Mouse (Mus musculus) kidney, adult 2 months (tissue): ENCODE results near the gene Galm. TPM values are rescaled to one million over a fixed set of nuclear protein-coding genes. Genes with fewer than 3 reads are reported as not detected.

ENCODE experiments used
- DNase-seq: peaks from one replicate; pipeline ENCODE4 v3.0.0; 2021
- H3K27ac ChIP-seq: fragments of 200-500 bp; 2 replicates; pipeline ENCODE4 v1.5.1; 2012; ENCODE audit warnings: low read depth, low read length, control low read depth, inconsistent platforms; ENCODE audit not compliant: insufficient read depth
- H3K27me3 ChIP-seq: fragments of 200-500 bp; replicated peaks from 2 replicates; pipeline ENCODE4 v1.6.1; 2012; ENCODE audit warnings: mild to moderate bottlenecking, moderate library complexity, low read length, inconsistent platforms; ENCODE audit not compliant: control insufficient read depth, insufficient read depth
- H3K36me3 ChIP-seq: fragments of 200-500 bp; 2 replicates; pipeline ENCODE4 v1.6.1; 2012; ENCODE audit warnings: mild to moderate bottlenecking, moderate library complexity, low read length, inconsistent platforms; ENCODE audit not compliant: control insufficient read depth, insufficient read depth
- H3K4me1 ChIP-seq: fragments of 200-500 bp; 2 replicates; pipeline ENCODE4 v1.6.1; 2011; ENCODE audit warnings: low read length; ENCODE audit not compliant: control insufficient read depth, insufficient read depth
- H3K4me3 ChIP-seq: fragments of 200-500 bp; 2 replicates; pipeline ENCODE4 v1.5.1; 2011; ENCODE audit warnings: mild to moderate bottlenecking, low read depth, low read length, control low read depth; ENCODE audit not compliant: insufficient read depth
- CTCF ChIP-seq: fragments of 200-500 bp; conservative IDR thresholded peaks from 2 replicates; pipeline ENCODE4 v1.5.1; 2011; ENCODE audit warnings: low read depth, mild to moderate bottlenecking, control low read depth, low read length, moderate library complexity, mixed read lengths; ENCODE audit not compliant: insufficient read depth, insufficient read length
- POLR2A ChIP-seq: fragments of 200-500 bp; IDR thresholded peaks from one replicate; pipeline ENCODE4 v1.6.1; 2011; ENCODE audit warnings: low read depth, low read length, control low read depth
- WGBS: fragments of 180-500 bp; shearing (Covaris S2); methylation state at CpG from one replicate; pipeline ENCODE4 v1.1.7; 2018; 5-methylcytosine and 5-hydroxymethylcytosine counted together
- polyA plus RNA-seq: library from polyadenylated mRNA; depleted of rRNA; stranded (reverse); fragments of >200 nt; gene quantifications from 2 replicates; pipeline ENCODE4 v1.2.3, GENCODE M21; 2012

Gene Galm
- polyA plus RNA-seq, 1 experiment: 124 TPM

- DNase-seq: no peak
- H3K27me3 ChIP-seq: no peaks in the 10 kb centered on the region
- no peak overlapping the region for H3K4me3 ChIP-seq
- H3K4me1 ChIP-seq: no peaks in the 10 kb centered on the region
- H3K36me3 ChIP-seq: no peaks in the 10 kb centered on the region
- TF ChIP-seq POLR2A (no peak), CTCF (no peak)
- no peak overlapping the region for H3K27ac ChIP-seq
- WGBS: 87% methylated on average over 6 of the region's 6 CpGs
Observed at GRCm38 (mm10) chr17:80143478-80144232, 16.4 kb downstream of the Galm start.

GRCm38 (mm10) chr17:80145210-80145609 lies 17.9 kb downstream of the Galm start:
- DNase-seq: no peak
- Histone ChIP-seq H3K36me3 (no peaks in the 10 kb centered on the region), H3K4me3 (no peak overlapping the region), H3K27me3 (no peaks in the 10 kb centered on the region), H3K4me1 (no peaks in the 10 kb centered on the region), H3K27ac (peak overlapping the region; percentile 41; the same call in 1 of the 2 replicates)
- WGBS: 60% methylated on average over 7 of the region's 7 CpGs
- TF ChIP-seq CTCF (no peak), POLR2A (no peak)

- no peak overlapping the region for H3K4me3 ChIP-seq
- H3K36me3 ChIP-seq: no peaks in the 10 kb centered on the region
- H3K27me3 ChIP-seq: no peaks in the 10 kb centered on the region
- no peak for DNase-seq
- H3K27ac ChIP-seq: no peak overlapping the region
- WGBS: 65% methylated on average over 3 of the region's 3 CpGs
- TF ChIP-seq CTCF (no peak), POLR2A (no peak)
- H3K4me1 ChIP-seq: no peaks in the 10 kb centered on the region
Observed at GRCm38 (mm10) chr17:80145771-80146170, 18.5 kb downstream of the Galm start.

- Histone ChIP-seq H3K4me3 (peak overlapping the region; percentile 9; the same call in 1 of the 2 replicates), H3K27ac (no peak overlapping the region; the same call in 1 of the 2 replicates), H3K36me3 (no peaks in the 10 kb centered on the region; the same call in 1 of the 2 replicates), H3K4me1 (no peaks in the 10 kb centered on the region), H3K27me3 (no peaks in the 10 kb centered on the region)
- DNase-seq: peak; percentile 83
- no peak for TF ChIP-seq POLR2A
- no peak for TF ChIP-seq CTCF
- WGBS: 43% methylated on average over 23 of the region's 23 CpGs
Observed at GRCm38 (mm10) chr17:80148053-80148994, 21.1 kb downstream of the Galm start.

- no peak for DNase-seq
- 62% methylated on average over 6 of the region's 6 CpGs for WGBS
Observed at GRCm38 (mm10) chr17:80148995-80149388, 21.7 kb downstream of the Galm start.

GRCm38 (mm10) chr17:80151353-80151752 lies 24.1 kb downstream of the Galm start:
- TF ChIP-seq POLR2A (no peak), CTCF (no peak)
- no peaks in the 10 kb centered on the region for H3K4me1 ChIP-seq
- no peak overlapping the region for H3K4me3 ChIP-seq
- H3K27ac ChIP-seq: no peak overlapping the region
- no peak for DNase-seq
- H3K27me3 ChIP-seq: no peaks in the 10 kb centered on the region
- H3K36me3 ChIP-seq: no peaks in the 10 kb centered on the region; the same call in 1 of the 2 replicates
- 81% methylated on average over 5 of the region's 5 CpGs for WGBS

More at GRCm38 (mm10) chr17:80148995-80149388, 21.7 kb downstream of the Galm start:
- H3K27me3 ChIP-seq: no peaks in the 10 kb centered on the region
- no peak overlapping the region for H3K27ac ChIP-seq
- TF ChIP-seq POLR2A (no peak), CTCF (no peak)
- no peaks in the 10 kb centered on the region; the same call in 1 of the 2 replicates for H3K36me3 ChIP-seq
- H3K4me3 ChIP-seq: no peak overlapping the region
- no peaks in the 10 kb centered on the region for H3K4me1 ChIP-seq
